Mouse (Mus musculus): ENCODE data around the gene Ovgp1. TPM values are rescaled to one million over a fixed set of nuclear protein-coding genes. Genes with fewer than 3 reads are reported as not detected.
"Not testable (repeated sequence)": the region's sequence is repeated elsewhere in the genome, so short reads cannot be mapped to it uniquely, and the experiment has no call there.

Ovgp1 gene
- polyA plus RNA-seq, 1 experiment from 2014 or later = 0.45 TPM

DNA sequence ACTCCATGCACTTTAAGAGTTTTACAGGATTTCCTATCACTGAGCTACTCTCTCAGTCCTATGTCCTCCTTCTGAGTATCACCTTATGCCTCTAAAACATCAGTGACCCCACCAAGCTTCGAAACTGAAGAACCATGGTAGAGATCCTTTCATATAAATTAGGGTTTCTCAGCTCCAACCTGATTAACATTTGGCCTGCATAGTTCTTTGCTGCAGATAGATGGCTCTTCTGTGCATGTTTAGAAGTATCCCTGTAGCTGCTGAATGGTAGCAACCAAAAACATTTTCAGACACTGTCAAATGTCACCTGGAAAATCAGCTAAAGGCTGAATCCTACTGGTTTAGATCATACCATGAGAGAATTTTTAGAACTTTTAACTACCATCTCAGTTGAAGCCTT lies 16.3 kb upstream of the Ovgp1 start:
- H3K36me3 ChIP-seq = peaks cover 62% of the 10 kb centered on the region
- peak overlapping the region; percentile 86 for H3K4me2 ChIP-seq
- peak overlapping the region; percentile 85; the same call in 1 of the 2 replicates for H3K4me3 ChIP-seq
- no peaks in the 10 kb centered on the region for H3K27me3 ChIP-seq (replicated peaks)
- no peaks in the 10 kb centered on the region for H3K9me3 ChIP-seq (replicated peaks)
- peaks cover 43% of the 10 kb centered on the region for H3K4me1 ChIP-seq
- no peak for ATAC-seq
- peak overlapping the region; percentile 94; the same call in 1 of the 2 replicates for H3K9ac ChIP-seq
- WGBS (ENCODE audit: insufficient replicate concordance) = 93% methylated on average over 1 of the region's 1 CpGs
- H3K27ac ChIP-seq = no peak overlapping the region

DNA sequence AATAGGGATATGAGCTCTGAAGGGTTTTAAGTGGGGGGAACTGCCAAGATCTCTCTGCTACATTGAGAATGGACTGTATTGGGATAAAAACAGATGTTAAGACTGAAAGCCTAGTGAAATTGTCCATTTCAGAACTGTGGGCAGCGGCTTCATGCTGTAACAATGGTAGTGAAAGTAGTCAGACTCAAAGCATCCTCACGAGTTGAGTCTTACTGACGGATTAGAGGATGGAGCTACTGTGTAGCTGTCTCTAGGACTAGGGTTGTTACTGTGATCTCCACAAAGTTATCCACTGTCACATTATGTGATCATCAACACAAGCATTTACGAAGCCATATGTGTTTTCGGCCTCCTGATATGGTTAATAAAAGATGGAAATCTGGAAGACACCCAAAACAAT lies 15.3 kb upstream of the Ovgp1 start:
- Histone ChIP-seq H3K4me1 (peaks cover 43% of the 10 kb centered on the region), H3K36me3 (peaks cover 62% of the 10 kb centered on the region), H3K27ac (peak overlapping the region; percentile 92), H3K4me2 (peak overlapping the region; percentile 86), H3K9me3 (replicated peaks) (no peaks in the 10 kb centered on the region), H3K27me3 (replicated peaks) (no peaks in the 10 kb centered on the region), H3K9ac (peak overlapping the region; percentile 94), H3K4me3 (peak overlapping the region; percentile 85)
- no peak for ATAC-seq
- WGBS (ENCODE audit: insufficient replicate concordance) = 27% methylated on average over 5 of the region's 5 CpGs

DNA sequence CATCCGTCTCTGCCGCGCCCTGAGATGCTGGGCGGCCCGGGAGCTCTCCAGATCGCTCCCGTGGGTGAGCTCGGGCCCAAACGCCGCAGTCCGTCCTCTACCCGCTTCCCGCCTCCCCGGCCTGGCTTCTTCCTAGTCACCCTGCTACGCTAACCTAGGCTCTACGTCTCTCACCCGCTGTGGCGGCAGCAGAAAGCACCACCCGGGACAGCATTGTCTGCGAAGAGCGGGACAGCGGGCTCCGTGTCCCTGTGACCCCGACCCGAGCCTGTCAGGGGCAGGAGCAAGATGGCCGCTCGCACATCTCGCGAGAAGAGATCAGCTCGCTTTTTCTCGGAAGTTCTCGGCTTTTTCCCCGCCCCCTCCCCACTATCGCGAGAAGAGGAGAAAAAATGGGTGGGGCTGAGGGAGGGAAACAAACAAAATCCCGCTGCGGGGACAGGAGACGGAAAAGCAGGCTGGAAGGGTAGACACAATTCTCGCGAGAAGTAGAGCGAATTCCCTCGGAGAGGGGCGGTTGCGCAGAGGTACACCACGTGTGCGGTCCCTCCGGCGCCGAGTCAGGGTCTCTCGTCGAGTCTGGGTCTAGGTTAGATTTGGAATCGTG lies 14.4 kb upstream of the Ovgp1 start, which contains the start of gene Wdr77:
Gene Wdr77, plus strand, starts transcription at position 396 of the 607 bp plus-strand sequence.
- under 1% methylated on average over 52 of the region's 52 CpGs for WGBS (ENCODE audit: insufficient replicate concordance)
- H3K4me2 ChIP-seq = peak within 1 kb of the TSS; percentile 86
- peaks cover 64% of the 10 kb centered on the region for H3K36me3 ChIP-seq
- no peaks in the 10 kb centered on the region for H3K9me3 ChIP-seq (replicated peaks)
- H3K9ac ChIP-seq = peak within 1 kb of the TSS; percentile 94
- H3K27ac ChIP-seq = peak within 1 kb of the TSS; percentile 92
- no peaks in the 10 kb centered on the region for H3K27me3 ChIP-seq (replicated peaks)
- H3K4me3 ChIP-seq = peak within 1 kb of the TSS; percentile 85
- ATAC-seq = peak; percentile 94
- H3K4me1 ChIP-seq = peaks cover 43% of the 10 kb centered on the region

DNA sequence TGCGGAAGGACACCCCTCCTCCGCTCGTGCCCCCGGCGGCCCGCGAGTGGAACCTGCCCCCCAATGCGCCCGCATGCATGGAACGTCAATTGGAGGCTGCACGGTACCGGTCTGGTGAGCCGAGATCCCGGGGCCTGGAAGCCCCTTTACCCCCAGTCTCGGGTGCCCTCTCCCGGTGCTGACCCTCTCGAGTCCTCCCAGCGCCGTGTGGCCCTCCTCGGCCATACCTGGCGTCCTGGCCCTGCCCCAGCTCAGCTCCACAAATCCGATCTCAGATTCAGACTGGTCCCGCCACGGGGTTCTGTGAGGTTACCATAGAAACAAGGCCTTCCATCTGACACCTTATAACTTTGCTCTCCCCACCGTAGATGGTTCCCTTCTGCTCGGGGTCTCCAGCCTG lies 13.9 kb upstream of the Ovgp1 start:
- peaks cover 64% of the 10 kb centered on the region for H3K36me3 ChIP-seq
- H3K9ac ChIP-seq = peak overlapping the region; percentile 94
- peak overlapping the region; percentile 85 for H3K4me3 ChIP-seq
- H3K4me1 ChIP-seq = peaks cover 43% of the 10 kb centered on the region
- peak; percentile 56 for ATAC-seq
- H3K27ac ChIP-seq = peak overlapping the region; percentile 92
- WGBS (ENCODE audit: insufficient replicate concordance) = under 1% methylated on average over 26 of the region's 26 CpGs
- no peaks in the 10 kb centered on the region for H3K27me3 ChIP-seq (replicated peaks)
- H3K9me3 ChIP-seq (replicated peaks) = no peaks in the 10 kb centered on the region
- H3K4me2 ChIP-seq = peak overlapping the region; percentile 86

DNA sequence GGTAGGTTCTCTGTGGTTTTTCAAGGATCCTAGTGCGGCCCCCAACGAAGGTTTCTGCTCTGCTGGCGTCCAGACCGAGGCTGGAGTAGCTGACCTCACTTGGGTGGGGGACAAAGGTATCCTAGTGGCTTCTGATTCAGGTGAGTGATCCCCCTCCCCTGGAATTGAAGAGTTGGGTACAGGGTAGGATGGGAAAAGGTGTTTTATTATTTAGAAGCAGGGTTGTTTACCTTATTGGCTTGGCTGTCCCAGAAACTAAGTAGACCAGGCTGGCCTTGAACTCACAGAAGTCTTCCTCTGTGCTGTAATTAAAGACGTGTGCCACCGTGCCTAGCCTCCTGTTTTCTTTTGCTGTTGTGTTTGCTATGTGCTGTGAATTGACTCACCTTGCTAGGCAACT lies 13.5 kb upstream of the Ovgp1 start, which contains the start of gene Atp5f1:
Gene Atp5f1, minus strand, starts transcription at position 101 of the 400 bp plus-strand sequence.
- peak within 1 kb of the TSS; percentile 86 for H3K4me2 ChIP-seq
- 5% methylated on average over 6 of the region's 6 CpGs for WGBS (ENCODE audit: insufficient replicate concordance)
- no peak for ATAC-seq
- peaks cover 64% of the 10 kb centered on the region for H3K36me3 ChIP-seq
- H3K4me1 ChIP-seq = peaks cover 39% of the 10 kb centered on the region
- peak within 1 kb of the TSS; percentile 92 for H3K27ac ChIP-seq
- H3K27me3 ChIP-seq (replicated peaks) = no peaks in the 10 kb centered on the region
- peak within 1 kb of the TSS; percentile 85 for H3K4me3 ChIP-seq
- no peaks in the 10 kb centered on the region for H3K9me3 ChIP-seq (replicated peaks)
- H3K9ac ChIP-seq = peak within 1 kb of the TSS; percentile 94

DNA sequence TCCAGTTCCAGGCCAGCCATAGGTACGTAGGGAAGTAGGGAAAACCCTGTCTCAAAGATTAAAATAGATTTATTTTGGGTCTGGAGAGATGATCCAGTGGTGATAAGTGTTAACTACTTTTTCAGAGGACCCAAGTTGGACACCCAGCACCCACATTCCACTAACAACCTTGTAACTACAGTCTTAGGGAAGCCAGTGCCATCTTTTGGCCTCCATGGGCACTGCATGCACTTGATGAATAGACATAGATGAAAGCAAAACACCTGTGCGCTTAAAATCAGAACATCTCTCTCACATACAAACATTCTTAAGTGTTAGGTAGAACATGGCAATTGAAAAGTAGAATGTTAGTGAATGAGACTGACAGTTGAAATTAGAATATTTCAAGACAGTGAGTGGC lies 12.8 kb upstream of the Ovgp1 start:
- H3K9ac ChIP-seq = no peak overlapping the region
- H3K36me3 ChIP-seq = peaks cover 67% of the 10 kb centered on the region
- H3K4me3 ChIP-seq = peak overlapping the region; percentile 85
- no peak for ATAC-seq
- no peaks in the 10 kb centered on the region for H3K27me3 ChIP-seq (replicated peaks)
- no peak overlapping the region for H3K27ac ChIP-seq
- H3K4me1 ChIP-seq = peaks cover 37% of the 10 kb centered on the region
- no peaks in the 10 kb centered on the region for H3K9me3 ChIP-seq (replicated peaks)
- H3K4me2 ChIP-seq = peak overlapping the region; percentile 86
- WGBS (ENCODE audit: insufficient replicate concordance) = 81% methylated on average over 2 of the region's 2 CpGs

DNA sequence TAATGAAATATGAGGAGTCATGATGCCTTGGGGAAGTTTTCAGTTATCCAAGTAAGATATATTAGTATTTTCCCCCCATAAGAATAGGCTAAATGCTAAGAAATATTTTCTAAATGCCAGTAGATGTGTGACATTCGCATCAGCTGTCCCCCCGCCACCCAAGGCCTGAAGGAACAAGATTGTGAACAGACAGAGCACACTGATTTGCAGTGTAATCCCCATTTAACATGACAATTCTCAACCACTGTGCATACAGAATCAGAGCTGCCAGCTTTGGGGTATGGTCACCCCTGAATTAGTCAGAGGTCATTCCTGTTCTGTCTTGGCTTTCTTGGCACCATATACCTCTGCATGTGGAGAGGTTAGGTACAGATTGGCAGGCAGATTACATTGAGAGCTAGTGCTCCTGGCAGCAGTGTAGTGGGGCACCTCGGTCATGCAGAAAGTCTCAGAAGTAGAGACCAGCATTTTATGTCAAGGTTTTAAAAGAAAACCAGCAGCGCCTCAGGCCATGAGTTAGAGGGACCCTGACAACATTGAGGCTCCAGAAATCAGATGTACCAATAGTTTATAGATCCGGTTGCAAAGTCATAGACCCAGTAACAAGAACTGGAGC lies 1.6 kb upstream of the Ovgp1 start:
- no peaks in the 10 kb centered on the region for H3K4me1 ChIP-seq
- H3K27ac ChIP-seq = no peak overlapping the region
- H3K27me3 ChIP-seq (replicated peaks) = no peaks in the 10 kb centered on the region
- no peak overlapping the region for H3K4me3 ChIP-seq
- 59% methylated on average over 5 of the region's 5 CpGs for WGBS (ENCODE audit: insufficient replicate concordance)
- no peak for ATAC-seq
- peaks cover 37% of the 10 kb centered on the region for H3K36me3 ChIP-seq
- H3K9me3 ChIP-seq (replicated peaks) = no peaks in the 10 kb centered on the region
- no peak overlapping the region for H3K4me2 ChIP-seq
- H3K9ac ChIP-seq = no peak overlapping the region

DNA sequence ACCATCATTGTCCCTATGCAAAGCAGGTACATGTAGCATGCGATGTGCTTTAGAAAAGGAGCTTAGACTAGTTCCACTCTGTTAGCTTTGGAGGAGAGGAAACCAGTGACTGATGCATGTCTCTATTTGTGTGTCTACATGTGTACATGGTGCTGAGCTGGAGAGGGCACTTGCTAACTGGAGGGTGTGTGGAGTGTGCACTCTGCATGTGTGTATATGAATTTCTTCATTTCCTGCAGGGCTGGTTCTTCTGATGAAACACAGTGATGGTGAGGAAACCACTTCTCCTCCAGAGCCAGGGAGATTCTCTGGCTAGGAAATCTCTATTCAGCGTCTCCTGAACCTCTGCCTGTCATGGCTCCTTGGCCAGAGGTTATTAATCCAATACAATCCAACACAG lies 663 bp downstream of the Ovgp1 start:
- Histone ChIP-seq H3K4me3 (no peak overlapping the region), H3K27me3 (replicated peaks) (no peaks in the 10 kb centered on the region), H3K36me3 (peaks cover 15% of the 10 kb centered on the region), H3K4me2 (no peak overlapping the region), H3K9me3 (replicated peaks) (no peaks in the 10 kb centered on the region), H3K27ac (no peak overlapping the region), H3K9ac (no peak overlapping the region), H3K4me1 (no peaks in the 10 kb centered on the region)
- ATAC-seq = no peak
- WGBS (ENCODE audit: insufficient replicate concordance) = 74% methylated on average over 2 of the region's 2 CpGs

DNA sequence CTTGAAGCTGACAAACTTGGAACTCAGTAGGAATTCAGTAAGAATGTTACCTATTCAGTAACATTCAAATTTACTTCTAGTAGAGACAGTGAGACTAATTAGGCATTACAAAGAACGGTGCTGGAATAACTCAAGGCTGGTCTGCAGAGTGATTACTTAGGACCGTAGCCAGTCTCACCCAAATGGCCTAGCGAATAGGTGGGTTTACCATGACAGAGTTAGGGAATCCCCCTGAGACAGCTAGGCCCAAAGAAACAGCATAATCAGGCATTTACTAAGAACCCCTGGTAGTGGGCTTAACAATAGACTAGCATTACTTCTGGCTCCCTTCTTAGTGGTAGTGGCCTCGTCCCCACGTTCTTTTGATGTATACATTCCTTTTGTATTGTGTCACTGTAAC lies 16.1 kb downstream of the Ovgp1 start:
- H3K4me1 ChIP-seq; H3K9ac ChIP-seq; H3K36me3 ChIP-seq; H3K9me3 ChIP-seq (replicated peaks); H3K4me2 ChIP-seq; H3K4me3 ChIP-seq; ATAC-seq; H3K27ac ChIP-seq; H3K27me3 ChIP-seq (replicated peaks): not testable (repeated sequence)
- WGBS (ENCODE audit: insufficient replicate concordance) = 63% methylated on average over 5 of the region's 5 CpGs

DNA sequence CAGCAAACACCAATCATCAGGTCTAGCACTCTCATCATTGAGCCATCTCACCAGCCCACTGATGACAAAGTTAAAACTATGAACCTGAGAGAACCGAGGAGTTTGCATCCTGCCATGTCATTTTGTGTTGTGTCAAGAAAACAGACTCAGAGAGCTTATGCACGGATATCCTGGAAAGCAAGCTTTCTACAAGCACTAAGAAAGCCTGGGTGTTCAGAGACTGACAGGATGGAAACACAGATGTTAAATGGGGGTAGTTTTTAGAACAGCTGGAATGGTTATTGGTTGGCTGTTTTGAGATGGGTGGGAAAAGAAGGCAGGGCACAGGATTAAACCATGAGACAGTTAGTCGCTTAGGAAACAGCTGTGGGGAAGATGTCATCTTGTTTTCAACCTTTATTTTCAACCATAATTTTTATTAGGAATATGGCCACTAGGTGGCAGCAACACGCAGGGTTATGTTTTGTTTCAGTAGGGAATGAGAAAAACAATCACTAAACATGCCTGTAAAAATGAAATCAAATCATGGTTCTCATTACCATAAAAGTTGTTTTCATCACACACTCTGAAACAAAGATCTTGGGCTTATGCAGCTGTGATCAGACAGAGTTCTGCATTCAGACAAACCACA lies 18.3 kb downstream of the Ovgp1 start:
- H3K4me3 ChIP-seq = no peak overlapping the region
- no peak overlapping the region for H3K4me2 ChIP-seq
- H3K36me3 ChIP-seq = no peaks in the 10 kb centered on the region
- no peaks in the 10 kb centered on the region for H3K9me3 ChIP-seq (replicated peaks)
- no peaks in the 10 kb centered on the region for H3K4me1 ChIP-seq
- H3K27ac ChIP-seq = no peak overlapping the region
- H3K27me3 ChIP-seq (replicated peaks) = no peaks in the 10 kb centered on the region
- 26% methylated on average over 4 of the region's 4 CpGs for WGBS (ENCODE audit: insufficient replicate concordance)
- no peak for ATAC-seq
- H3K9ac ChIP-seq = no peak overlapping the region

DNA sequence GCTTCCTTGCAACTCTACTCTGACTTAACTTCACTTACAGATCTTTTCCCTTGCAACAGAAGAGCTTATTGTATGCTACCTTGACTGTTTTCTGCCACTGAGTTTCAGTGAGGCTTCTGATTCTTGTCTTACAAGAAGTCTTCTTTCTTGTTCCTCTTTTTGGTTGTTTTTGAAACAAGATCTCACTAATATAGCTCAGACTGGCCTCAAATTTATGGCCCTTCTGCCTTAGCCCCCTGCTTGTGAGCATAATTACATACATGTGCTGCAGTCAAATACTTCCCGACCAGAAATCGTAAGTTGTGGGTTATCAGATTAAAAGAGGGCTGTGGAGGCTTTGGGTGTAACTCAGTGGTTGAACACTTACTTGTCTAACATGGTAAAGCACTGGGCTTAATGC lies 21.2 kb downstream of the Ovgp1 start:
- Histone ChIP-seq H3K27me3 (replicated peaks) (no peaks in the 10 kb centered on the region), H3K4me2 (no peak overlapping the region), H3K27ac (no peak overlapping the region), H3K4me1 (no peaks in the 10 kb centered on the region), H3K4me3 (no peak overlapping the region), H3K9ac (no peak overlapping the region), H3K9me3 (replicated peaks) (no peaks in the 10 kb centered on the region), H3K36me3 (no peaks in the 10 kb centered on the region)
- no peak for ATAC-seq
- 44% methylated on average over 2 of the region's 2 CpGs for WGBS (ENCODE audit: insufficient replicate concordance)

DNA sequence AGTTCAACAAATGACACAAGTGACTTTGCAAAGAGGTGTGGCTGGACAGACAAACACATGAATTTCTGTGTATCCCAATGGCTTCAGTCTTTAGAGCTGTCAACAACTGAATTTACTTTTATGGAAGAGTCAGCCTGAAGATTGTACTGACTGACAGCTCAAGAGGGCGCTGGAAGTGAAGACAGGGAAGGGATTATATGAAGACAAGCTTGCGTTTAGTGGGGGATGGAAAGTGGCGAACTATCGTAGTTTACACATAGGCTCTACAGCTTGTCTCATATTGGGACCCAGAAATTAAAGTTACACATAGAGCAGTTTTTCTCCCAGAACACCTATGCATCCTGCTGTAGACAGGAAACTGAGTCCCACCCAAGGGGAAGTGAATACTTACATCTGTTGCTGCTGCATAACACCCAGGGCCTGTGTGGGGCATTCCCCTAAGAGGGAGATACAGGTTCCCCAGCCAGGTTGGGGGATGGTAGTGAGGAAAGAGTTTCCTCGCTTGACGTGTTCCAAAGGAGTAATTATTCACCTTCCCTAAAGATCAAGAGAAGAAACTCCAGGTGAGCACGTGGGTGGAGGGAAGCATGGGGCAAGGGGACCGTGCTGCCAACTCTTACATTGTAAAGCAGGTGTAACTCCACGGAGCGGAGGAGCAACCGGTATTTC lies 27.3 kb downstream of the Ovgp1 start:
- H3K4me3 ChIP-seq = no peak overlapping the region
- H3K4me2 ChIP-seq = peak overlapping the region; percentile 23; the same call in 1 of the 2 replicates
- WGBS (ENCODE audit: insufficient replicate concordance) = 22% methylated on average over 11 of the region's 11 CpGs
- no peak overlapping the region for H3K9ac ChIP-seq
- no peaks in the 10 kb centered on the region; the same call in 1 of the 2 replicates for H3K27me3 ChIP-seq (replicated peaks)
- no peaks in the 10 kb centered on the region for H3K36me3 ChIP-seq
- no peak for ATAC-seq
- no peak overlapping the region for H3K27ac ChIP-seq
- no peaks in the 10 kb centered on the region for H3K4me1 ChIP-seq
- H3K9me3 ChIP-seq (replicated peaks) = no peaks in the 10 kb centered on the region

All from liver, embryonic 12.5 days (tissue).